Mouse (Mus musculus) G1E (cell line): ENCODE data around the gene Coq8b.

Experiments used
- CTCF ChIP-seq: IDR thresholded peaks from 2 replicates; pipeline ENCODE4 v1.5.1; 2012; ENCODE audit warnings: low read depth, low read length, inconsistent platforms, mixed read lengths
- GATA1 ChIP-seq: IDR thresholded peaks from 2 replicates; pipeline ENCODE4 v1.6.1; 2012; ENCODE audit warnings: borderline replicate concordance, low read length, inconsistent platforms, mixed read lengths
- GATA2 ChIP-seq: IDR thresholded peaks from 2 replicates; pipeline ENCODE4 v1.6.1; 2012; ENCODE audit warnings: low read depth, low read length, inconsistent platforms, borderline replicate concordance
- POLR2AphosphoS5 ChIP-seq: IDR thresholded peaks from 2 replicates; pipeline ENCODE4 v1.6.1; 2012; ENCODE audit warnings: low read depth, low read length, inconsistent platforms; ENCODE audit not compliant: insufficient replicate concordance
- TAL1 ChIP-seq: conservative IDR thresholded peaks from 2 replicates; pipeline ENCODE4 v1.6.1; 2012; ENCODE audit warnings: low read depth, low read length, inconsistent platforms, mixed read lengths

GRCm38 (mm10) chr7:27259271-27259721 is 26.5 kb downstream of the Coq8b start:
- TF ChIP-seq CTCF (no peak), TAL1 (no peak), GATA1 (no peak), POLR2AphosphoS5 (no peak), GATA2 (no peak)
